Comparison of ENCODE assay signal across 13 mouse cellular contexts in genomic region chr5:45627771-45628170, GRCm38 (mm10). TPM values are rescaled to one million over a fixed set of nuclear protein-coding genes. Genes with fewer than 3 reads are reported as not detected.
A peak's percentile ranks its signal among the peaks of the same experiment; 100 is the strongest.
DNase-seq lines count a peak whose midpoint lies in the region; ATAC-seq and TF ChIP-seq lines count a peak whose summit lies in the region.
"Had no signal": no experiment of that assay in that cellular context is flagged by ENCODE, and none has a peak within 500 bp of the region (broad histone marks: within the 10 kb centered on the region; RNA-seq: fewer than 3 reads in every experiment).

No protein-coding gene starts in this region.

- no peak for DNase-seq in frontal cortex, postnatal 10 days (ENCODE audit: low spot score in 2 of 2)
- DNase-seq in right cerebral cortex, postnatal 10 days (ENCODE audit: low spot score in 2 of 2), result peak; percentile 26 to 38
- DNase-seq in right cerebral cortex, adult 2 months (ENCODE audit: low spot score in 2 of 2), result no peak
- peak; percentile 19 for DNase-seq in forebrain, postnatal 0 days
- DNase-seq in embryo, embryonic 10.5 days (ENCODE audit: low spot score), result no peak
- DNase-seq: adrenal gland, adult 8-10 months; liver, embryonic 13.5 days had no signal

- no peak overlapping the region for H3K27ac ChIP-seq in forebrain, postnatal 0 days (ENCODE audit: low read depth, low read length)
- no peak overlapping the region for H3K27ac ChIP-seq in stomach, embryonic 15.5 days
- H3K27ac ChIP-seq: liver, embryonic 13.5 days; neural tube, embryonic 13.5 days had no signal

- H3K4me3 ChIP-seq in forebrain, postnatal 0 days (ENCODE audit: low read depth, low read length), result no peak overlapping the region
- no peak overlapping the region for H3K4me3 ChIP-seq in stomach, embryonic 15.5 days (replicated peaks)
- H3K4me3 ChIP-seq: liver, embryonic 13.5 days; megakaryocyte, embryonic 14.5 days; neural tube, embryonic 13.5 days had no signal

- no peaks in the 10 kb centered on the region for H3K4me1 ChIP-seq in forebrain, postnatal 0 days (ENCODE audit: insufficient read depth)
- H3K4me1 ChIP-seq in stomach, embryonic 15.5 days, result no peaks in the 10 kb centered on the region
- H3K4me1 ChIP-seq: liver, embryonic 13.5 days; megakaryocyte, embryonic 14.5 days; neural tube, embryonic 13.5 days had no signal

- 0 out of 2 replicates have a peak, but pooled peaks cover 4% of the 10 kb centered on the region for H3K9me3 ChIP-seq in forebrain, postnatal 0 days (ENCODE audit: low read length)
- H3K9me3 ChIP-seq in stomach, embryonic 15.5 days, result peaks cover 2% of the 10 kb centered on the region; the same call in 1 of the 2 replicates
- H3K9me3 ChIP-seq: liver, embryonic 13.5 days had no signal

- WGBS in forebrain, postnatal 0 days, result 11% methylated on average over 1 of the region's 1 CpGs
- WGBS in stomach, embryonic 15.5 days, result 47% methylated on average over 1 of the region's 1 CpGs

- no peaks in the 10 kb centered on the region for H3K27me3 ChIP-seq in forebrain, postnatal 0 days (ENCODE audit: insufficient read depth, low read length)
- H3K27me3 ChIP-seq in stomach, embryonic 15.5 days (replicated peaks), result no peaks in the 10 kb centered on the region
- H3K27me3 ChIP-seq: liver, embryonic 13.5 days; megakaryocyte, embryonic 14.5 days; neural tube, embryonic 13.5 days had no signal

- H3K9ac ChIP-seq in forebrain, postnatal 0 days, result no peak overlapping the region
- H3K9ac ChIP-seq in stomach, embryonic 15.5 days, result no peak overlapping the region
- H3K9ac ChIP-seq: liver, embryonic 13.5 days; neural tube, embryonic 13.5 days had no signal

- H3K4me2 ChIP-seq in forebrain, postnatal 0 days (ENCODE audit: low read depth), result no peak overlapping the region
- no peak overlapping the region for H3K4me2 ChIP-seq in stomach, embryonic 15.5 days
- H3K4me2 ChIP-seq: liver, embryonic 13.5 days; neural tube, embryonic 13.5 days had no signal

- peak; percentile 70 for ATAC-seq in frontal cortex, adult (ENCODE audit: low TSS enrichment)
- ATAC-seq in forebrain, postnatal 0 days, result peak; percentile 58
- ATAC-seq in stomach, embryonic 15.5 days (ENCODE audit: insufficient read depth, low FRiP score, low read depth), result 0 out of 2 replicates have a peak, but pooled peaks have one; percentile 27
- ATAC-seq in CD4-positive, CD25-positive, alpha-beta regulatory T cell, adult 4 months, result no peak
- ATAC-seq: inflammation-experienced regulatory T-cells, adult 6 months had no signal

- H3K36me3 ChIP-seq in forebrain, postnatal 0 days (ENCODE audit: insufficient read depth), result no peaks in the 10 kb centered on the region
- no peaks in the 10 kb centered on the region for H3K36me3 ChIP-seq in stomach, embryonic 15.5 days
- H3K36me3 ChIP-seq: liver, embryonic 13.5 days; neural tube, embryonic 13.5 days had no signal

- no peak for TF ChIP-seq CTCF in forebrain, postnatal 0 days (IDR thresholded peaks at IDR 0.05; ENCODE audit: low read depth)

RNA-seq across cellular contexts. Expression of gene Fam184b, which starts 11.6 kb away (rescaled TPM):
- total RNA-seq in forebrain, postnatal 0 days (2014; rRNA removed), result 8.5 and 8.9 TPM in 2 replicates
- polyA plus RNA-seq in forebrain, postnatal 0 days (2015; fragmentation: Nextera tagmentation; extraction: Ambion mirVana), result 5.7 and 8.0 TPM in 2 replicates
- polyA plus RNA-seq in stomach, embryonic 15.5 days (2015; fragmentation: Nextera tagmentation; extraction: Ambion mirVana), result 3.1 and 3.4 TPM in 2 replicates
- polyA plus RNA-seq in CD4-positive, CD25-positive, alpha-beta regulatory T cell, adult 4 months (2017; shearing (Covaris generic)), result under 1 TPM; 0.26 to 0.42 TPM

RNA-seq across cellular contexts. Expression of gene Ncapg, which starts 41.9 kb away (rescaled TPM):
- total RNA-seq in forebrain, postnatal 0 days (2014; rRNA removed), result 3.8 and 5.7 TPM in 2 replicates
- polyA plus RNA-seq in forebrain, postnatal 0 days (2015; fragmentation: Nextera tagmentation; extraction: Ambion mirVana), result 3.5 and 4.4 TPM in 2 replicates
- 42.3 and 49.3 TPM in 2 replicates for polyA plus RNA-seq in stomach, embryonic 15.5 days (2015; fragmentation: Nextera tagmentation; extraction: Ambion mirVana)
- polyA plus RNA-seq in CD4-positive, CD25-positive, alpha-beta regulatory T cell, adult 4 months (2017; shearing (Covaris generic)), result 1 to 10 TPM; 7.1 to 9.5 TPM

Comparison
In these comparisons a context has a peak if more than half of its experiments do, and no peak if none do; other contexts are left out.
1. DNase-seq: peak in right cerebral cortex, postnatal 10 days (2 of 2) and forebrain, postnatal 0 days (single experiment); none in frontal cortex, postnatal 10 days (0 of 2), right cerebral cortex, adult 2 months (0 of 2) and embryo, embryonic 10.5 days (single experiment).